Mouse (Mus musculus) E14TG2a.4 (cell line): ENCODE results near the gene Spata18.

Experiments used
- H3K27me3 ChIP-seq: 2 replicates; pipeline ENCODE4 v1.6.1; 2014; ENCODE audit warnings: low read length, control low read depth; ENCODE audit not compliant: insufficient read depth
- H3K36me3 ChIP-seq: 2 replicates; pipeline ENCODE4 v1.6.1; 2014; ENCODE audit warnings: low read length, control low read depth; ENCODE audit not compliant: insufficient read depth
- H3K4me1 ChIP-seq: replicated peaks from 2 replicates; pipeline ENCODE4 v1.6.1; 2014; ENCODE audit warnings: low read depth, low read length, control low read depth
- H3K4me3 ChIP-seq: replicated peaks from 2 replicates; pipeline ENCODE4 v1.5.1; 2014; ENCODE audit warnings: mild to moderate bottlenecking, low read length
- H3K9me3 ChIP-seq: 2 replicates; pipeline ENCODE4 v1.6.1; 2014; ENCODE audit warnings: low read length, control low read depth
- CTCF ChIP-seq: conservative IDR thresholded peaks from 2 replicates; pipeline ENCODE4 v1.5.1; 2014; ENCODE audit warnings: low read length
- NANOG ChIP-seq: IDR thresholded peaks from 2 replicates; pipeline ENCODE4 v1.6.1; 2014; ENCODE audit warnings: borderline replicate concordance, low read length, mixed read lengths
- POU5F1 ChIP-seq: IDR thresholded peaks from 2 replicates; pipeline ENCODE4 v1.6.1; 2014; ENCODE audit warnings: low read length, borderline replicate concordance

Gene Spata18

GRCm38 (mm10) chr5:73642091-73642490 lies 9.1 kb upstream of the Spata18 start:
- H3K36me3 ChIP-seq = no peaks in the 10 kb centered on the region
- peaks cover 24% of the 10 kb centered on the region for H3K27me3 ChIP-seq
- H3K9me3 ChIP-seq = no peaks in the 10 kb centered on the region
- TF ChIP-seq NANOG = no peak
- peak; percentile 69 for TF ChIP-seq CTCF
- peaks cover 16% of the 10 kb centered on the region; the same call in 1 of the 2 replicates for H3K4me1 ChIP-seq
- H3K4me3 ChIP-seq = no peak overlapping the region

- no peaks in the 10 kb centered on the region for H3K9me3 ChIP-seq
- peak within 1 kb of the TSS; percentile 83 for H3K4me3 ChIP-seq
- H3K4me1 ChIP-seq = peaks cover 23% of the 10 kb centered on the region
- no peaks in the 10 kb centered on the region for H3K36me3 ChIP-seq
- peaks cover 73% of the 10 kb centered on the region for H3K27me3 ChIP-seq
- no peak for TF ChIP-seq NANOG
- TF ChIP-seq POU5F1 = no peak
- no peak for TF ChIP-seq CTCF
Observed at GRCm38 (mm10) chr5:73647261-73647900, 3.8 kb upstream of the Spata18 start, which contains the start of gene Sgcb. Gene Sgcb (minus strand): TSS chr5:73647790.

- H3K4me1 ChIP-seq = peaks cover 26% of the 10 kb centered on the region
- H3K36me3 ChIP-seq = no peaks in the 10 kb centered on the region
- H3K9me3 ChIP-seq = no peaks in the 10 kb centered on the region
- H3K27me3 ChIP-seq = peaks cover 86% of the 10 kb centered on the region
- H3K4me3 ChIP-seq = peak overlapping the region; percentile 76
- TF ChIP-seq CTCF (no peak), NANOG (no peak), POU5F1 (no peak)
Observed at GRCm38 (mm10) chr5:73650365-73650964, 714 bp upstream of the Spata18 start.

GRCm38 (mm10) chr5:73651855-73652201 lies 649 bp downstream of the Spata18 start:
- Histone ChIP-seq H3K4me3 (peak overlapping the region; percentile 76), H3K9me3 (no peaks in the 10 kb centered on the region)

GRCm38 (mm10) chr5:73666695-73667094 lies 15.5 kb downstream of the Spata18 start:
- peaks cover 21% of the 10 kb centered on the region for H3K27me3 ChIP-seq
- no peaks in the 10 kb centered on the region; the same call in 1 of the 2 replicates for H3K4me1 ChIP-seq
- no peak overlapping the region for H3K4me3 ChIP-seq
- TF ChIP-seq POU5F1 (no peak), CTCF (no peak), NANOG (no peak)
- H3K9me3 ChIP-seq = no peaks in the 10 kb centered on the region
- no peaks in the 10 kb centered on the region for H3K36me3 ChIP-seq

More at GRCm38 (mm10) chr5:73651855-73652201, 649 bp downstream of the Spata18 start:
- TF ChIP-seq POU5F1 (no peak), CTCF (no peak), NANOG (no peak)
- H3K27me3 ChIP-seq = peaks cover 76% of the 10 kb centered on the region
- peaks cover 26% of the 10 kb centered on the region for H3K4me1 ChIP-seq
- no peaks in the 10 kb centered on the region for H3K36me3 ChIP-seq

- H3K36me3 ChIP-seq = no peaks in the 10 kb centered on the region
- H3K4me1 ChIP-seq = no peaks in the 10 kb centered on the region; the same call in 1 of the 2 replicates
- no peak overlapping the region for H3K4me3 ChIP-seq
- H3K9me3 ChIP-seq = no peaks in the 10 kb centered on the region
- peaks cover 26% of the 10 kb centered on the region for H3K27me3 ChIP-seq
- TF ChIP-seq NANOG = no peak
- TF ChIP-seq POU5F1 = no peak
- TF ChIP-seq CTCF = no peak
Observed at GRCm38 (mm10) chr5:73667877-73668276, 16.7 kb downstream of the Spata18 start.

- H3K4me3 ChIP-seq = peak overlapping the region; percentile 63
- no peaks in the 10 kb centered on the region; the same call in 1 of the 2 replicates for H3K4me1 ChIP-seq
- no peaks in the 10 kb centered on the region for H3K9me3 ChIP-seq
- no peaks in the 10 kb centered on the region for H3K36me3 ChIP-seq
- H3K27me3 ChIP-seq = peaks cover 23% of the 10 kb centered on the region
- no peak for TF ChIP-seq POU5F1
- no peak for TF ChIP-seq CTCF
- TF ChIP-seq NANOG = no peak
Observed at GRCm38 (mm10) chr5:73669386-73669785, 18.2 kb downstream of the Spata18 start.

- TF ChIP-seq CTCF (no peak), NANOG (no peak)
- Histone ChIP-seq H3K27me3 (peaks cover 8% of the 10 kb centered on the region; the same call in 1 of the 2 replicates), H3K4me3 (no peak overlapping the region)
Observed at GRCm38 (mm10) chr5:73675604-73676003, 24.4 kb downstream of the Spata18 start.

GRCm38 (mm10) chr5:73676626-73677025 lies 25.4 kb downstream of the Spata18 start:
- peaks cover 7% of the 10 kb centered on the region for H3K4me1 ChIP-seq
- no peak overlapping the region for H3K4me3 ChIP-seq
- no peaks in the 10 kb centered on the region for H3K9me3 ChIP-seq
- H3K27me3 ChIP-seq = peaks cover 5% of the 10 kb centered on the region; the same call in 1 of the 2 replicates
- no peak for TF ChIP-seq CTCF
- no peaks in the 10 kb centered on the region for H3K36me3 ChIP-seq

More at GRCm38 (mm10) chr5:73675604-73676003, 24.4 kb downstream of the Spata18 start:
- Histone ChIP-seq H3K4me1 (peaks cover 7% of the 10 kb centered on the region), H3K36me3 (no peaks in the 10 kb centered on the region), H3K9me3 (no peaks in the 10 kb centered on the region)
